Mouse (Mus musculus) CH12.LX (cell line): ENCODE measurements around the gene Il4. TPM values are rescaled to one million over a fixed set of nuclear protein-coding genes. Genes with fewer than 3 reads are reported as not detected.

Source experiments
- DNase-seq: peaks from one replicate; pipeline ENCODE4 v3.0.0-alpha.2; 2013; ENCODE audit errors: extremely low read depth
- H3K27ac ChIP-seq: 2 replicates; pipeline ENCODE4 v1.5.1; 2012; ENCODE audit warnings: low read depth, mild to moderate bottlenecking, control low read depth, moderate library complexity; ENCODE audit not compliant: insufficient read depth
- H3K27me3 ChIP-seq: replicated peaks from 2 replicates; pipeline ENCODE3; 2012; ENCODE audit warnings: inconsistent platforms
- H3K36me3 ChIP-seq, 2 experiments: replicated peaks in 1 of 2; 2 replicates each; pipeline versions ENCODE3 to v1.6.1; 2012; ENCODE audit warnings: inconsistent platforms in 1 of 2, low read length in 1 of 2, mild to moderate bottlenecking in 1 of 2, mixed read lengths in 1 of 2, moderate library complexity in 1 of 2; ENCODE audit not compliant: control insufficient read depth in 1 of 2, insufficient read depth in 1 of 2
- H3K4me1 ChIP-seq, 2 experiments: 2 replicates each; pipeline ENCODE4 v1.6.1; 2012; ENCODE audit warnings: inconsistent platforms in 1 of 2, moderate library complexity in 1 of 2; ENCODE audit not compliant: insufficient read depth in 2 of 2, control insufficient read depth in 1 of 2
- H3K4me2 ChIP-seq: 2 replicates; pipeline ENCODE4 v1.6.1; 2012; ENCODE audit warnings: low read depth, mild to moderate bottlenecking, control low read depth; ENCODE audit not compliant: poor library complexity, insufficient read depth, severe bottlenecking
- H3K4me3 ChIP-seq, 3 experiments: fragments of 150-350 bp in 1 of 3; sonication (generic) in 1 of 3; replicated peaks in 1 of 3; 2 replicates each; pipeline versions ENCODE3 to v1.5.1; 2011 to 2012; ENCODE audit warnings: low read depth in 2 of 3, low read length in 2 of 3, mild to moderate bottlenecking in 2 of 3, moderate library complexity in 2 of 3, control low read depth in 1 of 3, improper control_type of control experiment in 1 of 3, inconsistent platforms in 1 of 3, mixed read lengths in 1 of 3; ENCODE audit not compliant: poor library complexity in 1 of 3
- H3K79me2 ChIP-seq: replicated peaks from 2 replicates; pipeline ENCODE4 v1.6.1; 2012; ENCODE audit warnings: mild to moderate bottlenecking, moderate library complexity; ENCODE audit not compliant: control insufficient read depth, poor library complexity, insufficient read depth, severe bottlenecking; ENCODE audit errors: extremely low read depth
- H3K9ac ChIP-seq: 2 replicates; pipeline ENCODE4 v1.6.1; 2012; ENCODE audit warnings: low read depth, mild to moderate bottlenecking, control low read depth, moderate library complexity; ENCODE audit not compliant: insufficient read depth
- H3K9me3 ChIP-seq: replicated peaks from 2 replicates; pipeline ENCODE3; 2012; ENCODE audit warnings: low read length, inconsistent platforms, mixed read lengths
- BHLHE40 ChIP-seq: IDR thresholded peaks from 2 replicates; pipeline ENCODE4 v1.6.1; 2011; ENCODE audit warnings: mild to moderate bottlenecking, low read depth, low read length, improper control_type of control experiment
- CHD1 ChIP-seq: IDR thresholded peaks from 2 replicates; pipeline ENCODE4 v1.6.1; 2012; ENCODE audit warnings: low read depth, low read length, improper control_type of control experiment, inconsistent platforms
- CHD2 ChIP-seq: IDR thresholded peaks from 2 replicates; pipeline ENCODE4 v1.6.1; 2011; ENCODE audit warnings: low read length, improper control_type of control experiment
- CTCF ChIP-seq, 2 experiments: IDR thresholded peaks in 1 of 2; conservative IDR thresholded peaks in 1 of 2; 2 replicates each; pipeline ENCODE4 v1.5.1; 2011 to 2012; ENCODE audit warnings: low read depth in 2 of 2, low read length in 2 of 2, improper control_type of control experiment in 1 of 2, inconsistent platforms in 1 of 2, mild to moderate bottlenecking in 1 of 2, moderate library complexity in 1 of 2
- E2F4 ChIP-seq: IDR thresholded peaks from 2 replicates; pipeline ENCODE4 v1.6.1; 2011; ENCODE audit warnings: low read depth, low read length, improper control_type of control experiment; ENCODE audit not compliant: insufficient replicate concordance
- ELF1 ChIP-seq: IDR thresholded peaks from 2 replicates; pipeline ENCODE4 v1.6.1; 2014; ENCODE audit warnings: low read depth, mild to moderate bottlenecking, inconsistent platforms, low read length, improper control_type of control experiment
- ETS1 ChIP-seq: conservative IDR thresholded peaks from 2 replicates; pipeline ENCODE4 v1.6.1; 2012; ENCODE audit warnings: low read depth, mild to moderate bottlenecking, inconsistent platforms, low read length, improper control_type of control experiment, moderate library complexity
- GABPA ChIP-seq: IDR thresholded peaks from 2 replicates; pipeline ENCODE4 v1.6.1; 2012; ENCODE audit warnings: low read depth, low read length, improper control_type of control experiment, inconsistent platforms; ENCODE audit not compliant: insufficient replicate concordance
- HCFC1 ChIP-seq: IDR thresholded peaks from 2 replicates; pipeline ENCODE4 v1.6.1; 2012; ENCODE audit warnings: low read depth, mild to moderate bottlenecking, inconsistent platforms, low read length, improper control_type of control experiment
- IRF4 ChIP-seq: IDR thresholded peaks from 2 replicates; pipeline ENCODE4 v1.6.1; 2014; ENCODE audit warnings: low read depth, mild to moderate bottlenecking, inconsistent platforms, low read length, improper control_type of control experiment
- JUN ChIP-seq: IDR thresholded peaks from 2 replicates; pipeline ENCODE4 v1.6.1; 2011; ENCODE audit warnings: low read depth, mild to moderate bottlenecking, low read length, improper control_type of control experiment, moderate library complexity; ENCODE audit not compliant: insufficient read depth
- JUND ChIP-seq: conservative IDR thresholded peaks from 2 replicates; pipeline ENCODE4 v1.6.1; 2011; ENCODE audit warnings: low read depth, low read length, improper control_type of control experiment
- KAT2A ChIP-seq: IDR thresholded peaks from 2 replicates; pipeline ENCODE4 v1.6.1; 2012; ENCODE audit warnings: low read length, improper control_type of control experiment, inconsistent platforms; ENCODE audit not compliant: insufficient replicate concordance
- MAFK ChIP-seq: IDR thresholded peaks from 2 replicates; pipeline ENCODE4 v1.6.1; 2011; ENCODE audit warnings: low read length, improper control_type of control experiment; ENCODE audit not compliant: insufficient replicate concordance
- MAX ChIP-seq: IDR thresholded peaks from 2 replicates; pipeline ENCODE4 v1.6.1; 2011; ENCODE audit warnings: low read length, improper control_type of control experiment
- MAZ ChIP-seq: IDR thresholded peaks from 2 replicates; pipeline ENCODE4 v1.6.1; 2012; ENCODE audit warnings: low read depth, mild to moderate bottlenecking, inconsistent platforms, low read length, improper control_type of control experiment, moderate library complexity
- MEF2A ChIP-seq: IDR thresholded peaks from 2 replicates; pipeline ENCODE4 v1.6.1; 2014; ENCODE audit warnings: low read depth, mild to moderate bottlenecking, inconsistent platforms, low read length, improper control_type of control experiment, borderline replicate concordance
- MXI1 ChIP-seq: IDR thresholded peaks from 2 replicates; pipeline ENCODE4 v1.6.1; 2011; ENCODE audit warnings: mild to moderate bottlenecking, low read depth, low read length, improper control_type of control experiment
- MYC ChIP-seq: IDR thresholded peaks from 2 replicates; pipeline ENCODE4 v1.6.1; 2011; ENCODE audit warnings: low read depth, mild to moderate bottlenecking, improper control_type of control experiment, low read length
- NRF1 ChIP-seq: IDR thresholded peaks from 2 replicates; pipeline ENCODE4 v1.6.1; 2014; ENCODE audit warnings: low read depth, mild to moderate bottlenecking, inconsistent platforms, low read length, improper control_type of control experiment, moderate library complexity
- PAX5 ChIP-seq: IDR thresholded peaks from 2 replicates; pipeline ENCODE4 v1.6.1; 2012; ENCODE audit warnings: low read length, inconsistent platforms, mixed read lengths
- POLR2A ChIP-seq: IDR thresholded peaks from 2 replicates; pipeline ENCODE4 v1.6.1; 2011; ENCODE audit warnings: low read depth, mild to moderate bottlenecking, improper control_type of control experiment, low read length
- POLR2AphosphoS2 ChIP-seq: IDR thresholded peaks from 2 replicates; pipeline ENCODE4 v1.6.1; 2011; ENCODE audit warnings: low read depth, low read length, improper control_type of control experiment
- RAD21 ChIP-seq: IDR thresholded peaks from 2 replicates; pipeline ENCODE4 v1.6.1; 2011; ENCODE audit warnings: low read depth, mild to moderate bottlenecking, low read length, improper control_type of control experiment, moderate library complexity
- RCOR1 ChIP-seq: conservative IDR thresholded peaks from 2 replicates; pipeline ENCODE4 v1.6.1; 2012; ENCODE audit warnings: low read depth, mild to moderate bottlenecking, inconsistent platforms, low read length, improper control_type of control experiment
- SMC3 ChIP-seq: IDR thresholded peaks from 2 replicates; pipeline ENCODE4 v1.6.1; 2011; ENCODE audit warnings: low read depth, low read length, improper control_type of control experiment
- TBP ChIP-seq: conservative IDR thresholded peaks from 2 replicates; pipeline ENCODE4 v1.6.1; 2011; ENCODE audit warnings: low read depth, low read length, improper control_type of control experiment
- TCF12 ChIP-seq: IDR thresholded peaks from 2 replicates; pipeline ENCODE4 v1.6.1; 2014; ENCODE audit warnings: low read depth, mild to moderate bottlenecking, inconsistent platforms, low read length, improper control_type of control experiment
- USF2 ChIP-seq: conservative IDR thresholded peaks from 2 replicates; pipeline ENCODE4 v1.6.1; 2011; ENCODE audit warnings: low read depth, low read length, improper control_type of control experiment
- ZC3H11A ChIP-seq: IDR thresholded peaks from 2 replicates; pipeline ENCODE4 v1.6.1; 2012; ENCODE audit warnings: low read depth, mild to moderate bottlenecking, inconsistent platforms, low read length, improper control_type of control experiment
- ZKSCAN1 ChIP-seq: IDR thresholded peaks from 2 replicates; pipeline ENCODE4 v1.6.1; 2012; ENCODE audit warnings: low read depth, inconsistent platforms, low read length, improper control_type of control experiment, borderline replicate concordance
- ZMIZ1 ChIP-seq: IDR thresholded peaks from 2 replicates; pipeline ENCODE4 v1.6.1; 2012; ENCODE audit warnings: low read depth, mild to moderate bottlenecking, inconsistent platforms, low read length, improper control_type of control experiment
- dilution Hi-C: fragments of 300-500 bp; cut with MboI; formaldehyde crosslinking; loops from 2 replicates; pipeline ENCODE4 v1.14.3; 2020; ENCODE audit warnings: low sequenced_read_pairs; ENCODE audit not compliant: extremely low pct_unique_long_range_greater_than_20kb, extremely low pct_ligation_motif_present
- in situ Hi-C: fragments of 300-500 bp; cut with MboI; formaldehyde crosslinking; loops from 3 replicates; pipeline ENCODE4 v1.14.3; 2019; ENCODE audit warnings: low sequenced_read_pairs, low pct_ligation_motif_present, low pct_unique_long_range_greater_than_20kb, mixed read lengths
- polyA plus RNA-seq: library from polyadenylated mRNA; unstranded; fragments of >175 nt; gene quantifications from 2 replicates; pipeline ENCODE4 v1.2.1, GENCODE M21; 2012; ENCODE audit warnings: low read depth; ENCODE audit not compliant: insufficient read length
- total RNA-seq, 2 experiments: library from RNA; depleted of rRNA; stranded (reverse); fragments of 300-350 nt in 1 of 2; fragments of >200 nt in 1 of 2; gene quantifications; 2 replicates each; pipeline ENCODE4 v1.2.3; 2012 to 2014

The Il4 gene
- total and polyA plus RNA-seq, 3 experiments = 19.5 to 75.5 (median 35.6) TPM

DNA sequence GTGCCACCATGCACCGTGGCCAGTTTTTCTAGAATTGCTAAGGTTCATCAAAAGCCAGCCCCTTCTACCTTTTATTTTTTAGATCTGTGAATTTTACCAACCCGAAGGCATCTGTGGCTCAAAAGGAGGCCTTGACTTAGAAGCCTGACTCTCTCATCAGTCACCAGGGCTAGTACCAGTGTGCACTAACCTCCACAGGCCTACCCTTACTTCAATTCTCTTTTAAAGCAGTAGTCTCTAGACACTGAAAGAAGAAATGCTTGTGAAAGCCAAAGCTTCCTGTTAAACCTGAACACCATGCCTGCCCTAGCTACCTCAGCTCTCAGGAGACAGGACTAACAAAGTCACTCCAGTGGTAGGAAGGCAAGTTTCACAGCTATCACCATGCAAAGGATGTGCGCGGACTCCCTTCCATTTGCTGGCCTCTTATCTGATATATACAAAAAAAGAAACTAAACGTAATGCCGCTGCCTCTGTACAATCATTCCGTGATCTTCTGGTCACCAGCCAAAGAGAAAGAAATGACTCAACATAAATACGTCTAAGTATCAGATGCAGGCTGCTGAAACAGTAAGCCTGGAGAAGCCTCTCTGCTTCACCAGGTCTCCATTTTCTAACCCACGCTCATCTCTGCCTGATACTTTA, 38.2 kb upstream of the Il4 start (continued):
- peak; percentile 100 for TF ChIP-seq MEF2A
- peak; percentile 95 for TF ChIP-seq CHD2
- no peak for TF ChIP-seq ZC3H11A
- no peak for TF ChIP-seq PAX5
- TF ChIP-seq GABPA = no peak
- peak; percentile 85 for TF ChIP-seq MYC
- TF ChIP-seq KAT2A = 0 out of 2 replicates have a peak, but pooled peaks have one; percentile 51
- peak; percentile 100 for TF ChIP-seq JUND
- TF ChIP-seq ELF1 = peak; percentile 63; the same call in 1 of the 2 replicates
- TF ChIP-seq CTCF (conservative IDR thresholded peaks at IDR 0.05 in 1 of 2, IDR thresholded peaks at IDR 0.05 in 1 of 2; ENCODE audit: low read depth in 2 of 2, low read length in 2 of 2) = no peak
- peak; percentile 26 for TF ChIP-seq POLR2A
- peak; percentile 100 for TF ChIP-seq IRF4
- TF ChIP-seq RCOR1 = peak; percentile 99
- TF ChIP-seq MAX = peak; percentile 89
- TF ChIP-seq NRF1 = peak; percentile 47; the same call in 1 of the 2 replicates
- peak; percentile 100 for TF ChIP-seq JUN
- TF ChIP-seq TCF12 = peak; percentile 98

DNA sequence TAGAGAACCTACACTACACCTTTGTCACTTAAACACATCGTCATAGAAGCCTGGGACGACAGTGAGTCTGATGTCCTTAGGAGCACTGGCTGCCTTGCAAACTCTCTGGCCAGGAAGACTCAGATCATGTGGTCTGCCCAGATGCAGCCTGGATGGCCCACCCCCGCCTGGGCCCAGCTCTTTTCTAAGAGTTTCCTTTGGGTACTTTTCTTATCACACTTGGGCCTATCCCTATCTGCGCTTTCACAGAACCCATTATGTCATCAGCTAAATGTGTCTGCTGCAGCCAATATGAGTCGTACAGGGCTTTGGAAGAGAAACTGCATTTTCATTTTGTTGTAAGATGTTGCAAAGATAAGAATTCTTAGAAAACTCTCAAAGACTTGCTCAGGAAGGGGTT, 36.6 kb upstream of the Il4 start:
- Histone ChIP-seq H3K4me2 (peak overlapping the region; percentile 79), H3K9ac (peak overlapping the region; percentile 55), H3K9me3 (no peaks in the 10 kb centered on the region), H3K27me3 (no peaks in the 10 kb centered on the region), H3K79me2 (peaks cover 6% of the 10 kb centered on the region), H3K4me3 (no peak overlapping the region), H3K4me1 (peaks cover 22 to 62% of the 10 kb centered on the region in 2 experiments), H3K36me3 (peaks cover 49 to 60% of the 10 kb centered on the region in 2 experiments), H3K27ac (peak overlapping the region; percentile 78)
- dilution Hi-C loops (no loop called here), in situ Hi-C loops (no loop called here)
- peak; percentile 95 for DNase-seq
- TF ChIP-seq ZMIZ1 = peak; percentile 28; the same call in 1 of the 2 replicates
- no peak for TF ChIP-seq KAT2A
- TF ChIP-seq MAZ = peak; percentile 82; the same call in 1 of the 2 replicates
- peak; percentile 36; the same call in 1 of the 2 replicates for TF ChIP-seq MYC
- TF ChIP-seq PAX5 = no peak
- no peak for TF ChIP-seq POLR2AphosphoS2
- TF ChIP-seq JUND = peak; percentile 57; the same call in 1 of the 2 replicates
- no peak for TF ChIP-seq RCOR1
- peak; percentile 38 for TF ChIP-seq USF2
- no peak; the same call in 1 of the 2 replicates for TF ChIP-seq CHD1
- no peak for TF ChIP-seq E2F4
- TF ChIP-seq ZKSCAN1 = no peak
- peak; percentile 36; the same call in 1 of the 2 replicates for TF ChIP-seq HCFC1
- peak; percentile 9; the same call in 1 of the 2 replicates for TF ChIP-seq SMC3
- TF ChIP-seq MAFK = no peak; the same call in 1 of the 2 replicates
- TF ChIP-seq GABPA = no peak
- peak; percentile 25 for TF ChIP-seq CHD2
- no peak for TF ChIP-seq CTCF (conservative IDR thresholded peaks at IDR 0.05 in 1 of 2, IDR thresholded peaks at IDR 0.05 in 1 of 2; ENCODE audit: low read depth in 2 of 2, low read length in 2 of 2)
- TF ChIP-seq ELF1 = peak; percentile 11; the same call in 1 of the 2 replicates
- TF ChIP-seq POLR2A = peak; percentile 54
- peak; percentile 96 for TF ChIP-seq ETS1
- 0 out of 2 replicates have a peak, but pooled peaks have one; percentile 32 for TF ChIP-seq TBP
- TF ChIP-seq ZC3H11A = no peak
- peak; percentile 79 for TF ChIP-seq TCF12
- TF ChIP-seq MAX = no peak; the same call in 1 of the 2 replicates
- TF ChIP-seq MXI1 = peak; percentile 75; the same call in 1 of the 2 replicates
- no peak; the same call in none of the 2 replicates for TF ChIP-seq RAD21
- TF ChIP-seq JUN = peak; percentile 91
- TF ChIP-seq NRF1 = no peak
- peak; percentile 76 for TF ChIP-seq BHLHE40
